Mouse (Mus musculus) spleen, adult 2 months (tissue): Measurements from ENCODE around the gene Cfap206. TPM values are rescaled to one million over a fixed set of nuclear protein-coding genes. Genes with fewer than 3 reads are reported as not detected.
A peak's percentile ranks its signal among the peaks of the same experiment; 100 is the strongest.

Experiments
- DNase-seq, 2 experiments: peaks; one replicate each; pipeline versions ENCODE4 v3.0.0 to v3.0.0-alpha.2; 2012 to 2021; ENCODE audit warnings: low spot score in 2 of 2, low read depth in 1 of 2
- H3K27ac ChIP-seq: fragments of 200-500 bp; 2 replicates; pipeline ENCODE4 v1.5.1; 2012; ENCODE audit warnings: low read length, inconsistent platforms; ENCODE audit not compliant: insufficient read depth
- H3K27me3 ChIP-seq: fragments of 200-500 bp; 2 replicates; pipeline ENCODE4 v1.6.1; 2012; ENCODE audit warnings: mild to moderate bottlenecking, moderate library complexity, low read length, inconsistent platforms; ENCODE audit not compliant: control insufficient read depth, insufficient read depth
- H3K36me3 ChIP-seq: fragments of 200-500 bp; 2 replicates; pipeline ENCODE4 v1.6.1; 2012; ENCODE audit warnings: mild to moderate bottlenecking, low read length, inconsistent platforms; ENCODE audit not compliant: control insufficient read depth, insufficient read depth
- H3K4me1 ChIP-seq: fragments of 200-500 bp; 2 replicates; pipeline ENCODE4 v1.6.1; 2011; ENCODE audit warnings: inconsistent platforms; ENCODE audit not compliant: control insufficient read depth, insufficient read depth, insufficient read length
- H3K4me3 ChIP-seq: fragments of 200-500 bp; 2 replicates; pipeline ENCODE4 v1.5.1; 2011; ENCODE audit warnings: mild to moderate bottlenecking, inconsistent platforms; ENCODE audit not compliant: insufficient read depth, insufficient read length; ENCODE audit errors: extremely low read depth
- CTCF ChIP-seq: fragments of 200-500 bp; IDR thresholded peaks from 2 replicates; pipeline ENCODE4 v1.5.1; 2011; ENCODE audit warnings: mild to moderate bottlenecking, inconsistent platforms; ENCODE audit not compliant: insufficient read depth, insufficient read length, insufficient replicate concordance; ENCODE audit errors: extremely low read depth
- POLR2A ChIP-seq: fragments of 200-500 bp; IDR thresholded peaks from 2 replicates; pipeline ENCODE4 v1.6.1; 2011; ENCODE audit warnings: low read depth, low read length, inconsistent platforms
- WGBS: fragments of 180-500 bp; shearing (Covaris S2); methylation state at CpG from one replicate; pipeline ENCODE4 v1.1.7; 2018; 5-methylcytosine and 5-hydroxymethylcytosine counted together
- polyA plus RNA-seq: library from polyadenylated mRNA; depleted of rRNA; stranded (reverse); fragments of >200 nt; gene quantifications from 2 replicates; pipeline ENCODE4 v1.2.3, GENCODE M21; 2012

Cfap206 gene
- polyA plus RNA-seq, 1 experiment: not detected

DNA sequence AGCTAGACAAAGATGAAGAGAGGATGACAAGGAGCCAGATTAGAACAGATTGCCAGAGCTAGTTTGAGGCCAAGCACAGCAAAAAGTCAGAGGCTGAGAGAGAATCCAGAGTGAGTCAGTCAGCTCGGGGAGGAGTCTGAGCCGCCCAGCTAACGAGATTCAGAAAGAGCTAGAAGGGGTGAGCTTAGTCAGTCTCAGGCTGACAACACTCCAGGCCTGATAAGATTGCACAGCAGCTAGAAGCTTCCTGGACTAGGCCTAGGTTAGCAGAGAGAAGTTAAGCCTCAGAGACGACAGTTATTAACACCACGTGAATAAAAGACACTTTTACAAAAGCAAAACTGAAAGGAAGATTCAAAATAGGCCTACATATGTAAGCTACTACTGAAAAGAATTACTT is 62.1 kb downstream of the Cfap206 start:
- H3K4me3 ChIP-seq: no peak overlapping the region
- H3K27me3 ChIP-seq: no peaks in the 10 kb centered on the region
- no peaks in the 10 kb centered on the region for H3K4me1 ChIP-seq
- 89% methylated on average over 5 of the region's 5 CpGs for WGBS
- DNase-seq: no peak
- no peak for TF ChIP-seq CTCF
- H3K27ac ChIP-seq: no peak overlapping the region
- H3K36me3 ChIP-seq: peaks cover 19% of the 10 kb centered on the region

GRCm38 (mm10) chr4:34661927-34662326 is 68.1 kb downstream of the Cfap206 start:
- Histone ChIP-seq H3K27me3 (no peaks in the 10 kb centered on the region), H3K27ac (no peak overlapping the region), H3K4me3 (no peak overlapping the region), H3K36me3 (peaks cover 31% of the 10 kb centered on the region), H3K4me1 (no peaks in the 10 kb centered on the region)
- WGBS: 88% methylated on average over 6 of the region's 6 CpGs
- TF ChIP-seq POLR2A (no peak), CTCF (no peak)
- no peak for DNase-seq

DNA sequence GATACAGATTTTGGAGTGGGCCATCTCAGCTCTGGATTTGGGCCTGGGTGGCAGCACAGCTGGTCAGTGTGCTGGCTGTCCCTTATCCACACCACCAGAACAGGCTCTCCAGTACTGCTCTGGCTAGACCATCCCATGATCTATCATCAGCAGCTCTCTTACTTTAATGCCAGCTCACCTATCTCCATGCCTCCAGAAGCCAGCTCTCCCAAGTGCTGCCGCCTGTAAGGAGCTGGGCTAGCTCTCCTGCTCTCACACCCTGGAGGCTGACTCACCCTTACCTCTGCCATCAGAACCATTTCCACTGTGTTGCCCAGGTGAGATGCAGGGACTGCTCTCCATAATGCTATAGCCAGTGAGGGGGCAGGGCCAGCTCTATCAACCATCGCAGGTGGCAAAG is 68.5 kb downstream of the Cfap206 start:
- H3K36me3 ChIP-seq: peaks cover 31% of the 10 kb centered on the region
- no peak overlapping the region for H3K4me3 ChIP-seq
- TF ChIP-seq POLR2A: no peak
- no peak for TF ChIP-seq CTCF
- H3K27me3 ChIP-seq: no peaks in the 10 kb centered on the region
- no peak overlapping the region for H3K27ac ChIP-seq
- 95% methylated on average over 2 of the region's 2 CpGs for WGBS
- DNase-seq: no peak
- no peaks in the 10 kb centered on the region for H3K4me1 ChIP-seq

DNA sequence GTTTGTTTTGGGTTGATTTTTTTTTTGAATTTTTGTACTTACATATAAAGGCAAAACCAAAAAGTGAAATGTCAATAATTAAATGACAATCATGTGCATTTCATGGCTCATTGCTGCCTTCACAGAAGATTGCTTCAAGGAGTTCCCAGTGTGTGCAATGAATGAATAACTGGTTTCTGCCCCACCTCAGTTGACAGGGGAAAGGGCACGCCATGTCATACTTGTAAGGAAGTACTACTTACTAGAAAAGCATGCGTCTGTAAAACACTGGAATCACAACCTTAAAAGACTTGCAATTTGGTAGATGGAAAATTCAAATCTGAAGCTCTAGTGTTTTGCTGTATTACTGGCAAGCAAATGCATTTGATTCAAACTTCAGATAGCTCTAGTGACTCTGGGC is 71.0 kb downstream of the Cfap206 start:
- Histone ChIP-seq H3K36me3 (peaks cover 34% of the 10 kb centered on the region), H3K4me1 (no peaks in the 10 kb centered on the region), H3K27me3 (no peaks in the 10 kb centered on the region), H3K27ac (no peak overlapping the region), H3K4me3 (no peak overlapping the region)
- WGBS: 89% methylated on average over 2 of the region's 2 CpGs
- DNase-seq: no peak
- TF ChIP-seq CTCF (no peak), POLR2A (no peak)

DNA sequence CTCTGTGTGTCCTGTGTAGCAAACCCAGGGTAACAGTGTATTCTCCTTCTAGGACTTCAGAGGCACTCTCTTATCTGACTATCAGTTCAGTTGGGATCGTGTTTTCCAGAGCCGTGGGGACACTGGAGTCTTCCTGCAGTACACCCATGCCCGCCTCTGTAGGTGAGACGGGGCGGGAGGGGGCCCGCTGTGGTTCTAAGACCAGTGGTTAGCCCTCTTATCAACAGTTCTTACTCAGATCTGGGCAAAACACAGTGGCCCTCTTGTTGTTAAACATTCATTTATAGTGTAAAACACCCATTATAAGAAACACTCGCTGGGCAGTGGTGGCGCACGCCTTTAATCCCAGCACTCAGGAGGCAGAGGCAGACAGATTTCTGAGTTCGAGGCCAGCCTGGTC is 73.9 kb downstream of the Cfap206 start:
- no peak for TF ChIP-seq POLR2A
- TF ChIP-seq CTCF: no peak
- H3K4me3 ChIP-seq: no peak overlapping the region
- no peak overlapping the region for H3K27ac ChIP-seq
- whole genome bisulfite sequencing: 96% methylated on average over 10 of the region's 10 CpGs
- H3K36me3 ChIP-seq: peaks cover 30% of the 10 kb centered on the region
- H3K27me3 ChIP-seq: no peaks in the 10 kb centered on the region
- peaks cover 2% of the 10 kb centered on the region; the same call in 1 of the 2 replicates for H3K4me1 ChIP-seq
- no peak for DNase-seq

DNA sequence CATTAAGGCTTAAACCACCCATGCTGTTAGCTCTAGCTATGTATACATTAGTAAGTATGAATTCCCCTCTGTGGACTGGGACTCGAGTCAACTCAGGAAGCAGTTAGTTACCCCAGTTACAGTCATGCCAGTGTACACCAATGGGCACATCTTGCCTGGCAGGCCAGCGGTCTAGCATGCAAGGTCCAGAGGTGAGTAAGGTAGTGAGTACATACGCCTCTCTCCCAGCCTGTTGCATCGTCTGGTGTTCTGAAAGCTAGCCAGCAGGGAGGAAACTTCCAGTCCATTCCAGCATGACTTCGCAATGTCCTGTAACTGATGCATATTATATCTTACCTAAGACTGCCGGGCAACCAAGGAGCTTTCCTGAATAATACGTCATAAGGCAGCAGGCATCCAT is 76.8 kb downstream of the Cfap206 start:
- TF ChIP-seq CTCF: no peak
- TF ChIP-seq POLR2A: no peak
- Histone ChIP-seq H3K4me3 (no peak overlapping the region), H3K36me3 (peaks cover 22% of the 10 kb centered on the region), H3K4me1 (peaks cover 2% of the 10 kb centered on the region; the same call in 1 of the 2 replicates), H3K27me3 (no peaks in the 10 kb centered on the region), H3K27ac (0 out of 2 replicates have a peak overlapping the region, but pooled peaks have one; percentile 18)
- no peak for DNase-seq
- WGBS: 79% methylated on average over 7 of the region's 7 CpGs

- Histone ChIP-seq H3K4me3 (no peak overlapping the region), H3K27ac (no peak overlapping the region), H3K36me3 (peaks cover 23% of the 10 kb centered on the region), H3K27me3 (no peaks in the 10 kb centered on the region), H3K4me1 (no peaks in the 10 kb centered on the region)
- DNase-seq: no peak
- TF ChIP-seq POLR2A: no peak
- TF ChIP-seq CTCF: no peak
Observed at GRCm38 (mm10) chr4:34644779-34645178, 85.2 kb downstream of the Cfap206 start.

GRCm38 (mm10) chr4:34640731-34641130 is 89.3 kb downstream of the Cfap206 start:
- H3K27ac ChIP-seq: no peak overlapping the region
- H3K4me3 ChIP-seq: no peak overlapping the region
- TF ChIP-seq POLR2A (no peak), CTCF (no peak)
- H3K4me1 ChIP-seq: no peaks in the 10 kb centered on the region
- WGBS: 98% methylated on average over 3 of the region's 3 CpGs
- DNase-seq: no peak
- no peaks in the 10 kb centered on the region for H3K27me3 ChIP-seq
- H3K36me3 ChIP-seq: peaks cover 17% of the 10 kb centered on the region
